Mouse (Mus musculus) limb, embryonic 13.5 days (tissue): ENCODE measurements around the gene Ndufs7. TPM values are rescaled to one million over a fixed set of nuclear protein-coding genes. Genes with fewer than 3 reads are reported as not detected.
"Not testable (repeated sequence)": the region's sequence is repeated elsewhere in the genome, so short reads cannot be mapped to it uniquely, and the experiment has no call there.

Experiments
- ATAC-seq: fragments of 200-750 bp; cut with Nextera tagmentation; 2 replicates; pipeline ENCODE4 v1.8.0; 2017; ENCODE audit warnings: low read depth, moderate number of reproducible peaks, moderate TSS enrichment; ENCODE audit not compliant: low FRiP score
- H3K27ac ChIP-seq: fragments of 300-500 bp; sonication (generic); 2 replicates; pipeline ENCODE4 v1.5.1; 2015; ENCODE audit warnings: inconsistent platforms, mild to moderate bottlenecking, moderate library complexity
- H3K27me3 ChIP-seq: fragments of 300-500 bp; sonication (generic); 2 replicates; pipeline ENCODE4 v1.6.1; 2015; ENCODE audit warnings: mild to moderate bottlenecking, inconsistent platforms
- H3K36me3 ChIP-seq: fragments of 300-500 bp; sonication (generic); 2 replicates; pipeline ENCODE4 v1.6.1; 2015; ENCODE audit warnings: inconsistent platforms, mild to moderate bottlenecking, moderate library complexity
- H3K4me1 ChIP-seq: fragments of 300-500 bp; sonication (generic); 2 replicates; pipeline ENCODE4 v1.6.1; 2015; ENCODE audit warnings: inconsistent platforms
- H3K4me2 ChIP-seq: fragments of 300-500 bp; sonication (generic); replicated peaks from 2 replicates; pipeline ENCODE4 v1.6.1; 2015; ENCODE audit warnings: inconsistent platforms, mild to moderate bottlenecking, moderate library complexity
- H3K4me3 ChIP-seq: fragments of 300-500 bp; sonication (generic); 2 replicates; pipeline ENCODE4 v1.5.1; 2015; ENCODE audit warnings: moderate library complexity, mild to moderate bottlenecking, inconsistent platforms
- H3K9ac ChIP-seq: fragments of 300-500 bp; sonication (generic); 2 replicates; pipeline ENCODE4 v1.6.1; 2015; ENCODE audit warnings: mild to moderate bottlenecking, inconsistent platforms
- H3K9me3 ChIP-seq: fragments of 300-500 bp; sonication (generic); 2 replicates; pipeline ENCODE4 v1.6.1; 2016; ENCODE audit warnings: inconsistent platforms
- WGBS: fragments of 180-500 bp; shearing (Covaris S2); methylation state at CpG from one replicate; pipeline ENCODE4 v1.1.7; 2015; 5-methylcytosine and 5-hydroxymethylcytosine counted together
- polyA plus RNA-seq: library from polyadenylated mRNA; unstranded; fragments of >200 nt; fragmentation: Nextera tagmentation; extraction: Ambion mirVana; gene quantifications from 2 replicates; pipeline ENCODE4 v1.2.1, GENCODE M21; 2015

The Ndufs7 gene
- 298 and 306 TPM in 2 replicates for polyA plus RNA-seq

DNA sequence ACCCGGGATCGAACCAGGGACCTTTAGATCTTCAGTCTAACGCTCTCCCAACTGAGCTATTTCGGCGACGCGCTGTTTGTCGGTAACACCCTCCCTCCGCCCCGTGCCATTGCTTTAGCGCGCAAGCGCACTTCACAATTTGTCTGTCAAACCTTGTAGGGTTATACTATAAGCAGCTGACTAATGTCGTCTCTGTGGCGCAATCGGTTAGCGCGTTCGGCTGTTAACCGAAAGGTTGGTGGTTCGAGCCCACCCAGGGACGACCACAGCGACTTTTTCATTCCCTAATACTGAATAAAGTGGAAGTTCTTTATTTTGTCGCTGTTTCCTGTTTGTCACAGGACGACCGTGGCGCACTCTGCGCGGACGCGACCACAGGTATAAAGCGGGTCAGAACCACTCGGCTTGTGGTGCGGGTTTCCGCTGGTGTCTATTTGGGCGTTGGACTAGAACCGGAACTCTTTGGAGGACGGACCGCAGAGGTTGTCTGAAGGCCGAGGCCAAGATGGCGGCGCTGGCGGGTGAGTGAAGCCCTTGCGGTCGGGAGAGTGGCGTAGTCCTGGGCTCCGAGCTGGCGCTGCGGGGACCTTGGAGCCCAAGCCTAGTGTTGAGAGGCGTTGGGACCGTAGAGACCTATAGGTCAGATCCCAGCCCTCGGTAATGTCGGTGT lies at the start of gene Ndufs7:
TSS of gene Ndufs7 (plus strand) at position 151 of the 670 bp plus-strand sequence.
- no peaks in the 10 kb centered on the region for H3K9me3 ChIP-seq
- H3K4me2 ChIP-seq, result peak within 1 kb of the TSS; percentile 95
- H3K36me3 ChIP-seq, result peaks cover 28% of the 10 kb centered on the region
- peak; percentile 91 for ATAC-seq
- peaks cover 20% of the 10 kb centered on the region for H3K4me1 ChIP-seq
- H3K9ac ChIP-seq, result peak within 1 kb of the TSS; percentile 86
- peak within 1 kb of the TSS; percentile 85 for H3K27ac ChIP-seq
- H3K4me3 ChIP-seq, result peak within 1 kb of the TSS; percentile 85
- under 1% methylated on average over 53 of the region's 53 CpGs for WGBS
- no peaks in the 10 kb centered on the region for H3K27me3 ChIP-seq

DNA sequence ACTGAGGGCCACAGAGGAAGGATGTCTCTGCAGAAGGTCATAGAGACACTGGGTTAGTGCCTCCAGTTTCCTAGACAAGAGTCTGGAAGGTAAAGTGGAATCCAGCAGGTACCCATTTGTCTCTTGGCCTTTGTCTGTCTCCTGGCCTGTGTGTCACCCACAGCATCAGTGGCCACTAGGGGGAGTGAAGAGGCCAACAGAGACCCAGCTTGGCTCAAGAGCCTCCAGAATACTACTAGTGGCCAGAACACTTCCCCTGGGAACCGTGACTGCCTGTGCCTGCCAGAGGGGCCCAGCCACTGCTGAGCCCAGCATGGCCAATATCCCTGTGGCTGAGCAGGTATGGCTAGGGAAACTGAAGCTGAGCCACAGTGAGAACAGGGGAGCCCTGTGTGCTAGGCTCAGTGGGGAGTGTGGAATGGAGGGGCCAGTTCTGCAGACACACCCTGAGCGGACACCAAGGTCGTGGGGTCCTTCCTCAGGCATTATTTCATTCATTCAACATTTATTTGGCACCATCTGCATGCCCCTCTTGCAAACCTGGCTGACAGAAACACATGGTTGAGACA lies 49.4 kb upstream of the Ndufs7 start:
- H3K27ac ChIP-seq, result no peak overlapping the region
- 62% methylated on average over 3 of the region's 3 CpGs for WGBS
- no peaks in the 10 kb centered on the region for H3K9me3 ChIP-seq
- no peaks in the 10 kb centered on the region for H3K27me3 ChIP-seq
- ATAC-seq, result peak; percentile 83
- H3K36me3 ChIP-seq, result no peaks in the 10 kb centered on the region
- no peak overlapping the region for H3K9ac ChIP-seq
- H3K4me3 ChIP-seq, result no peak overlapping the region
- 0 out of 2 replicates have a peak, but pooled peaks cover 4% of the 10 kb centered on the region for H3K4me1 ChIP-seq
- H3K4me2 ChIP-seq, result no peak overlapping the region

DNA sequence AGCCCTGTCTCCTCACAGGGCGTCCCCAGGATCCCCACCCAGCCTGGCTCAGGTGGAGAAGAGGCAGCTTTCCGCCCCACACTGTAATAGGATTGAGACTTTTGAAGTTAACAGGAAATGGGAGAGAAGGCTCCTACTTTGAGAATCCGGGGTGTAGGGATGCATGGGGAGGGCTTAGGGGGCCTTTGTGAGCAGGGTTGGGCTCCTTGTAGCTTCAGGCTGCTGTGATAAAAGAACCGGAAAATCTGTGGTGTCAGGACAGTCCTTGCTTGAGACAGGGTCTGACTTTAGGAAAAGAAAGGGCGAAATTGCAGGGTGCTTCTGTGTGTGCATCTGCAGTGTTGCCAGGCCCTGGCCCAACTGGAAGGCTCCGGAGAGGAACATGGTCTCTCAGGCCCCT lies 48.4 kb upstream of the Ndufs7 start:
- H3K9me3 ChIP-seq, result no peaks in the 10 kb centered on the region
- H3K4me1 ChIP-seq, result 0 out of 2 replicates have a peak, but pooled peaks cover 4% of the 10 kb centered on the region
- H3K4me2 ChIP-seq, result no peak overlapping the region
- 77% methylated on average over 6 of the region's 6 CpGs for WGBS
- H3K36me3 ChIP-seq, result no peaks in the 10 kb centered on the region
- H3K9ac ChIP-seq, result no peak overlapping the region
- no peak overlapping the region for H3K27ac ChIP-seq
- H3K4me3 ChIP-seq, result no peak overlapping the region
- ATAC-seq, result no peak
- no peaks in the 10 kb centered on the region for H3K27me3 ChIP-seq

DNA sequence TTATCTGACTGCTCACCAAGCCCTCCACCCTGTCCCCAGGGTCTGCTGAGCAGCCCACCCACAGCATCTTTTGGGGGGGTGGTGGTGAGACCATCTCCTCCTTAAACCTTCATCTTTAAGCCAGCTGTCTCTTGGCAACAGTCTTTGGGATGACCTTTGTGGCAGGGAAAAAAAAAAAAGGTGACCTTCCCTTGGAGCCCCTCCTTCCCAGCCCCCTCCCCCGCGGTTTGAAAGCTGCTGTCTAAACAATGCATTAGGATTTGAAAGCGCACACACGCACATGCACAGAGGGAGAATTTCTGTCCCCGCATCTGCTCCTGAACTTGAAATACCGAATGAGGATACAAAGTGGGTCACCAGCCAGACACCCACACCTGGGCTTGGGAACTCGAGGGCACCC lies 44.9 kb upstream of the Ndufs7 start:
- no peak for ATAC-seq
- H3K27ac ChIP-seq, result no peak overlapping the region
- H3K36me3 ChIP-seq, result no peaks in the 10 kb centered on the region
- H3K9me3 ChIP-seq, result no peaks in the 10 kb centered on the region
- H3K4me1 ChIP-seq, result peaks cover 9% of the 10 kb centered on the region
- no peak overlapping the region for H3K4me2 ChIP-seq
- WGBS, result 45% methylated on average over 7 of the region's 7 CpGs
- no peak overlapping the region for H3K4me3 ChIP-seq
- peaks cover 10% of the 10 kb centered on the region for H3K27me3 ChIP-seq
- no peak overlapping the region for H3K9ac ChIP-seq

DNA sequence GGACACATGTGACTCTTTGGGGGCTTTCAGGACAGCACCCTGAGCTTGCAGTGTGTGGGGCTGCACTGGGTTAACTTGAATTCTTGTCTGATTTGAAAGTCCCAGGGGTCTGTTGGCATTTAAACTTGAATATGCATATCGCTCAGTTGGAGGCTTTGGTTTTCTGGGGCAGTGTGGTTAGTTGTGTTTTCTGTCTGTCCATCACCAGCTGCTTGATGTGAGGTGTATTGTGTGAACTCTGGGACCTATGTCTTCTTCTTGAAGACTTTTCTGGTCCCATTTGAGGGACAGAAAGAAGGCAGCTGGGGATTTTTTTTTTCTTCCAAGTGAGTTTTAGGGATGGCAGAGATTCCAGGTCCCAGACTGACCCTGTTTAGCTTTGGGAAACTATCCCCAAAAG lies 41.7 kb upstream of the Ndufs7 start:
- Histone ChIP-seq H3K9me3 (no peaks in the 10 kb centered on the region), H3K27ac (no peak overlapping the region), H3K4me2 (no peak overlapping the region), H3K27me3 (peaks cover 14% of the 10 kb centered on the region), H3K36me3 (no peaks in the 10 kb centered on the region), H3K4me3 (no peak overlapping the region), H3K4me1 (peaks cover 7% of the 10 kb centered on the region), H3K9ac (no peak overlapping the region)
- WGBS, result 69% methylated on average over 1 of the region's 1 CpGs
- no peak for ATAC-seq

DNA sequence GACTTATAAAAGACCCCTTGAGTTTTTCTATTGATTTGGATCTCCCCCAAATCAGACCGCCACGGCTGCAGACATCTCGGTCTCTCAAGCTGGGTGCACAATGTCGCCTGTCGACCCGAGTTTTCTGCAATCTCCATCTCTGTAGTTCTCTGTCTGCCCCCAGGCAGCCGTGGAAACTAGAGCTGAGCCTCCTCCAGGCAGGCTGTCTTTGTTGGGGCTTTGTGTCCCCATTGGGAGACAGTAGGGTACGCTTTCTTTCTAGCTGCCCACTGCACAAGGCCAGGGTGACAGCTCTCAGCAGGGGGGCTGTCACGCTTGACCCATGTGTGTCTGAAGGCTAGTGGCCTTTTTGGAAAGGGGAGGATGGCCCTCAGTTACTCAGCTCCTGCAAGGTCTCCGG lies 41.2 kb upstream of the Ndufs7 start:
- Histone ChIP-seq H3K27me3 (peaks cover 14% of the 10 kb centered on the region), H3K4me1 (peaks cover 7% of the 10 kb centered on the region), H3K27ac (no peak overlapping the region), H3K36me3 (no peaks in the 10 kb centered on the region), H3K4me2 (no peak overlapping the region), H3K4me3 (no peak overlapping the region), H3K9me3 (no peaks in the 10 kb centered on the region), H3K9ac (no peak overlapping the region)
- ATAC-seq, result no peak
- WGBS, result 67% methylated on average over 10 of the region's 10 CpGs

DNA sequence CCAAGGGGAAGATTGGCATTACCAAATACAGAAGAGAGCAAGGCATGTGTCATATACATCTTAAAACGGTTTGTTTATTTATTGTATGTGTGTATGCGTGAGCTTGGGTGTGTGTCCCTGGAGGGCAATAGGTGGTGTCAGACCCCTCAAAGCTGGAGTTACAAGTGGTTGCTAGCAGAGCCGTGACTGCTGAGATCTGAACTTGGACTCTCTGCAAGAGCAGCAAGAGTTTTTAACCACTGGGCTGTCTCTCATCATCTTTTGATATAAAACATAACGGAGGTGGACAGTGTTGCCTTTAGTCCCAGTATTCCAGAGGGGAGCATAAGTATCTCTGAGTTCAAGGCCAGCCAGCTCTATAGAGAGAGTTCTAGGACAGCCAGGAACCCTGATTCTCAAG lies 40.7 kb upstream of the Ndufs7 start:
- Histone ChIP-seq H3K4me1 (peaks cover 7% of the 10 kb centered on the region), H3K27ac (no peak overlapping the region), H3K9ac (no peak overlapping the region), H3K9me3 (no peaks in the 10 kb centered on the region), H3K36me3 (no peaks in the 10 kb centered on the region), H3K27me3 (peaks cover 14% of the 10 kb centered on the region), H3K4me3 (no peak overlapping the region), H3K4me2 (no peak overlapping the region)
- no peak for ATAC-seq
- WGBS, result 77% methylated on average over 4 of the region's 4 CpGs

DNA sequence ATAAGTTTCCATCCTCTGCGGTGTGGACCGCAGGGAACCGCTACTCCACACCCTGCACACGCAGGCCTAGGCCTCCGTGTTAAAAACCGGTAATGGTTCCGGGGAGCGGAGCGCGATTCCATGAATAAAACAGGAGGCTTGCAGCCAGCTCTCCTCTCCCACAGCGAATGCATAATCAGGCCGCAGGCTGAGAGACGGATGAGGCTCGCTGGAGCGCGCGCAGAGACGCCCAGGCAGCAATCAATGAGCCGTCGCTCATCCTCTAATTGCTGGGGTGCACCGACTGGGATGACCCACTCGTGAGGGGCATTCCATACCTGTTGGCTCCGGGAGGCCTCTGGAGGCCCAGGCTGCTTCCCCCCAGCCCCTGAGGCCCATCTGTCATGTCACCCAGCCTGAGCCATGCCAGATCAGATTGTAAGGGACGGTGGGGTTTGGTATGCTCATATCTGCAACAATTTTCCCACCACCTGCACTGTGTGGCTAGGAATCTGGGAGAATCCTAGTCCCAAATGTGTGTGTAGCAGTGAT lies 40.0 kb upstream of the Ndufs7 start:
- H3K27ac ChIP-seq, result no peak overlapping the region
- peak overlapping the region; percentile 37 for H3K4me2 ChIP-seq
- ATAC-seq, result no peak

DNA sequence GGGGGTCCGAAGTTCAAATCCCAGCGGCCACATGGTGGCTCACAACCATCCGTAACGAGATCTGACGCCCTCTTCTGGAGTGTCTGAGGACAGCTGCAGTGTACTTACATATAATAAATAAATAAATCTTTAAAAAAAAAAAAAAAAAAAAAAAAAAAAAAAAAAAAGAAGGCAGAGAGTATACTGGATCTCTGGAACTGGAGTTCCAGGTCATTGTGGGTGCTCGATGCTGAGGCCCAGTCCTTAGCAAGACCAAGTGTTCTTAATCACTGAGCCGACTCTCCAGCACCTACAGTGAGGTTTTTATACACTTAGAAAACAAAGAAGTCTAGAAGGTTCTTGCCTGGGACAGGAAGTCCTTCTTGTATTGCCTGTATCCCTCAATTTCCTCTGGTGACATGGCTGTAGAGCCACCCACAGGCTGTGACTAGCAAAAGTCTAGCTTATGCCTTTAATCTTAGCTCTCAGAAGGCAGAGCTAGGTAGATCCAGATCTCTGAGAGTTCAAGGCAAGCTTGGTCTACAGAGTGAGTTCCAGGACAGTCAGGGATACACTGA lies 37.3 kb upstream of the Ndufs7 start:
- not testable (repeated sequence) for H3K4me2 ChIP-seq, H3K27ac ChIP-seq, H3K9ac ChIP-seq, H3K9me3 ChIP-seq, H3K4me1 ChIP-seq, H3K4me3 ChIP-seq, ATAC-seq, H3K36me3 ChIP-seq
- H3K27me3 ChIP-seq, result peaks cover 17% of the 10 kb centered on the region
- WGBS, result 72% methylated on average over 7 of the region's 7 CpGs

More for the DNA sequence above, 40.0 kb upstream of the Ndufs7 start:
- 0 out of 2 replicates have a peak overlapping the region, but pooled peaks have one; percentile 1 for H3K4me3 ChIP-seq
- peaks cover 7% of the 10 kb centered on the region for H3K4me1 ChIP-seq
- H3K27me3 ChIP-seq, result peaks cover 14% of the 10 kb centered on the region
- whole genome bisulfite sequencing, result 14% methylated on average over 24 of the region's 24 CpGs
- no peaks in the 10 kb centered on the region for H3K9me3 ChIP-seq
- H3K36me3 ChIP-seq, result no peaks in the 10 kb centered on the region
- peak overlapping the region; percentile 36 for H3K9ac ChIP-seq

DNA sequence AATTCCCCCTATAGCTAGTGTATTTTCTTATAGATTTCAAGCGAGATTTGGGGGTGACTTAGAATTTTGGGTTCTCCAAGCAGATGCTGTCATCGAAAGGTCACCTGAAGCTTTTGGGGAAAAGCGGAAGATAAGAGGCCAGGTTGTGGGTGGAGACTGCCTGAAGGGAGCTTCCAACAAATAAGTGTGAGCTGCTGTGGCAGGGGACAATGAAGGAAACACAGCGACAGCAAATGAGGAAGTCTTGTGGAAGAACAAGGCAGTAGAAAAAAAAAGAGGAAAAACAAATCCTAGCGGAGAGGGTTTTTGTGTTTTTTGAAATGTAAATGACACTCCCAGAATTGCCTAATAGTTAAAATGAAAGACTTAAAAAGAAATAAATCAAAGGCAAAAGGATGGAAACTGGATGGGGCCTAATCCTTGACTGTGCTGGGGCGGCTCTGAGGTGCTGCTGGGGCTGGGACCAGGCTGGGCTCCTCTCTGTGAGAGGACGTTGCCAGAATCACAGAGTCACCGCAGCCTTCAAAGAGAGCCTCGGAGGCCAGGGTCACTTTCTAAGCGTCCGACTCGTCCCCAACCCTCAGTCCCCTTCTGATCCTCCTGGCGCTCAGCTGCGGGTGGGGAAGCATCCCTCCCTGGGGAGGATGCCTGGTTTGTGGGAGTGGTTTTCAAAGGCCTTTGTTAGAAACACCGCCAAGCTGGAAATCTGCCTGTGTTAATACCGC lies 33.7 kb upstream of the Ndufs7 start:
- H3K9me3 ChIP-seq, result no peaks in the 10 kb centered on the region
- no peak overlapping the region for H3K4me3 ChIP-seq
- WGBS, result 34% methylated on average over 16 of the region's 16 CpGs
- ATAC-seq, result no peak
- no peak overlapping the region for H3K27ac ChIP-seq
- H3K9ac ChIP-seq, result 0 out of 2 replicates have a peak overlapping the region, but pooled peaks have one; percentile 3
- H3K4me1 ChIP-seq, result no peaks in the 10 kb centered on the region
- no peak overlapping the region for H3K4me2 ChIP-seq
- no peaks in the 10 kb centered on the region for H3K36me3 ChIP-seq
- H3K27me3 ChIP-seq, result peaks cover 3% of the 10 kb centered on the region; the same call in 1 of the 2 replicates

DNA sequence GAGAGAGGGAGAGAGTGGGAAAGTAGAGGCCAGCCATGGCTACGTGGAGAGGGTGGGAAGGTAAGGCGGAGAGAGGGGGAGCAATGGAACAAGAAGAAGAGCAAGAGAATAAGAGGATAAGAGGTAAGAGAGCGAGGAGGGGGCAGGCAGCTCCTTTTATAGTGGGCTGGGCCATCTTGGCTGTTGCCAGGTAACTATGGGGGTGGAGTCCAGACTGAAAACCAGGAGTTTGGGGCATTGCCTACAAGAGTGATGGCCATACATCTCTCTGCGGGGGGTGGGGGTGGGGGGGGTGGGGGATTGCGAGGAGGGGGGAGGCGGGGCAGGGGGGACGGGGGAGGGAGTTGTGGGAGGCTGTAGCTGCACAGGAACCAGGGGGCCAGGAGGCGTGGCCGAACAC lies 28.2 kb upstream of the Ndufs7 start:
- Histone ChIP-seq H3K27ac (no peak overlapping the region), H3K27me3 (peaks cover 3% of the 10 kb centered on the region; the same call in 1 of the 2 replicates), H3K9me3 (no peaks in the 10 kb centered on the region), H3K36me3 (no peaks in the 10 kb centered on the region), H3K4me1 (peaks cover 12% of the 10 kb centered on the region), H3K9ac (no peak overlapping the region), H3K4me3 (no peak overlapping the region), H3K4me2 (no peak overlapping the region)
- no peak for ATAC-seq
- WGBS, result 38% methylated on average over 6 of the region's 9 CpGs

DNA sequence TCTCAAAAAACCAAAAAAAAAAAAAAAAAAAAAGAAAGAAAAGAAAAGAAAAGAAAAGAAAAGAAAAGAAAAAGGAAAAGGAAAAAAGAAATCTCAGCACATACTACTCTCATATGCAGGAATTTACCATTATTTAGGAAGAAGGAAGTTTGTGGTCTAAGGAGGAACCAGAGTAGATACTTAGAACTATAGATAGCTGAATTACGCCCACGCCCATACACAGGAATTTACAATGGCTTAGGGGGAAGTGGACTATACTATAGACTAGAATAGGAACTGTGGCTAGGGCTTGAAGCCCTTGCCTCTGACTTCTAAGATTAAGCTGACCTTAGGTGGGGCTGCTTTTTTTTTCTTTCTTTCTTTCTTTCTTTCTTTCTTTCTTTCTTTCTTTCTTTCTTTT lies 25.8 kb upstream of the Ndufs7 start:
- not testable (repeated sequence) for H3K27ac ChIP-seq, H3K4me3 ChIP-seq, H3K36me3 ChIP-seq, H3K4me2 ChIP-seq, H3K27me3 ChIP-seq, H3K9ac ChIP-seq, ATAC-seq, H3K9me3 ChIP-seq
- peaks cover 27% of the 10 kb centered on the region for H3K4me1 ChIP-seq
- WGBS, result 80% methylated on average over 2 of the region's 2 CpGs
